Mouse (Mus musculus) liver, embryonic 16.5 days (tissue): Measurements from ENCODE around the gene Pex11b. TPM values are rescaled to one million over a fixed set of nuclear protein-coding genes. Genes with fewer than 3 reads are reported as not detected.
"Not testable (repeated sequence)": the region's sequence is repeated elsewhere in the genome, so short reads cannot be mapped to it uniquely, and the experiment has no call there.

Source experiments
- ATAC-seq: fragments of 200-750 bp; cut with Nextera tagmentation; 2 replicates; pipeline ENCODE4 v1.8.0; 2017; ENCODE audit warnings: low read depth, mild to moderate bottlenecking, moderate number of reproducible peaks, moderate library complexity
- H3K27ac ChIP-seq: fragments of 300-500 bp; sonication (generic); 2 replicates; pipeline ENCODE4 v1.5.1; 2014; ENCODE audit warnings: mild to moderate bottlenecking, low read length
- H3K27me3 ChIP-seq: fragments of 300-500 bp; sonication (generic); 2 replicates; pipeline ENCODE4 v1.6.1; 2014; ENCODE audit warnings: low read depth, low read length, mixed read lengths; ENCODE audit not compliant: control insufficient read depth, insufficient read depth
- H3K36me3 ChIP-seq: fragments of 300-500 bp; sonication (generic); 2 replicates; pipeline ENCODE4 v1.6.1; 2014; ENCODE audit warnings: mild to moderate bottlenecking; ENCODE audit not compliant: control insufficient read depth, insufficient read depth
- H3K4me1 ChIP-seq: fragments of 300-500 bp; sonication (generic); 2 replicates; pipeline ENCODE4 v1.6.1; 2014; ENCODE audit warnings: low read depth, low read length, mixed read lengths; ENCODE audit not compliant: control insufficient read depth
- H3K4me2 ChIP-seq: fragments of 300-500 bp; sonication (generic); 2 replicates; pipeline ENCODE4 v1.6.1; 2014; ENCODE audit warnings: low read depth, low read length, mixed read lengths
- H3K4me3 ChIP-seq: fragments of 300-500 bp; sonication (generic); 2 replicates; pipeline ENCODE4 v1.5.1; 2014; ENCODE audit warnings: low read depth, mild to moderate bottlenecking, low read length
- H3K9ac ChIP-seq: fragments of 300-500 bp; sonication (generic); 2 replicates; pipeline ENCODE4 v1.6.1; 2014; ENCODE audit warnings: low read depth, low read length
- H3K9me3 ChIP-seq: fragments of 300-500 bp; sonication (generic); replicated peaks from 2 replicates; pipeline ENCODE4 v1.6.1; 2016; ENCODE audit warnings: low read length; ENCODE audit not compliant: control insufficient read depth
- WGBS: fragments of 180-500 bp; shearing (Covaris S2); extraction: QIAGEN DNeasy Blood & Tissue Kit; methylation state at CpG from one replicate; pipeline ENCODE4 v1.1.7; 2014; ENCODE audit not compliant: insufficient replicate concordance; 5-methylcytosine and 5-hydroxymethylcytosine counted together
- polyA plus RNA-seq: library from polyadenylated mRNA; unstranded; fragments of >200 nt; fragmentation: Nextera tagmentation; extraction: Ambion mirVana; gene quantifications from 2 replicates; pipeline ENCODE4 v1.2.1, GENCODE M21; 2015

Gene Pex11b
- polyA plus RNA-seq, 1 experiment from 2014 or later, result 14.5 TPM

DNA sequence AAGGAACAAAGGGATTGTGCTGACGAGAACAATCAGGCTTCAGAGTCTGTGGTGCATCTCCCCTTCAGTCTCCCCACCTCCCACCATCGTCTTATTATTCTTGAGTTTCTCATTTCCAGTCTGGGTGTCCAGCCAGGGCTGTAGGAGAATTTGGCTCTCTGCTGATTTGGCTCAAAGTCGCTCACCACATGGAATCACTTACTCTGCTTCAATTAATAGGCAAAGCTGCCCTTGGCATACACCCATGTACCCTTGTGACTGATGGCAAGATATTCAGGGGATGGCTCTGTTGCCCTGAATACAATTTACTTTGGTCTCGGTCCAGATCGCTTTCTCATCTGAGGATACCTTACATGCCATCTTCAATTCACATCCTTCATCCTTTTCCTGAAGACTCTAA, 31.9 kb upstream of the Pex11b start:
- H3K9me3 ChIP-seq, result no peaks in the 10 kb centered on the region
- peaks cover 2% of the 10 kb centered on the region; the same call in 1 of the 2 replicates for H3K4me1 ChIP-seq
- no peaks in the 10 kb centered on the region for H3K36me3 ChIP-seq
- peaks cover 40% of the 10 kb centered on the region for H3K27me3 ChIP-seq
- 66% methylated on average over 5 of the region's 5 CpGs for WGBS
- H3K4me2 ChIP-seq, result no peak overlapping the region
- ATAC-seq, result no peak
- H3K27ac ChIP-seq, result no peak overlapping the region
- H3K4me3 ChIP-seq, result no peak overlapping the region
- H3K9ac ChIP-seq, result no peak overlapping the region

DNA sequence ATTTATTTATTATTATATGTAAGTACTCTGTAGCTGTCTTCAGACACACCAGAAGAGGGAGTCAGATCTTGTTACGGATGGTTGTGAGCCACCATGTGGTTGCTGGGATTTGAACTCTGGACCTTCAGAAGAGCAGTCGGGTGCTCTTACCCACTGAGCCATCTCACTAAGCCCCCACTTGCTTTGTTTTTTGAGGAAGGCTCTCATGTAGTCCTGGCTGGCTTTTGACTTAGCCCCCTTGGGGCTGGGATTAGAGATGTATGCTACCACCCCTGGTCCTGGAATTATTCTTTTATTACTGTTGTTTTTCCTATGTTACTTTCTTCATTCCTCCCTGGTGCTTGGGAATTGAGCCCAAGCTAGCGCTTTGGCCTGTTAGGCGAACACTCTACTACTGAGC, 29.2 kb upstream of the Pex11b start:
- H3K9ac ChIP-seq, H3K4me3 ChIP-seq, H3K4me1 ChIP-seq, H3K27ac ChIP-seq, H3K4me2 ChIP-seq, H3K36me3 ChIP-seq, ATAC-seq, H3K9me3 ChIP-seq: not testable (repeated sequence)
- peaks cover 14% of the 10 kb centered on the region for H3K27me3 ChIP-seq
- 78% methylated on average over 4 of the region's 4 CpGs for WGBS

DNA sequence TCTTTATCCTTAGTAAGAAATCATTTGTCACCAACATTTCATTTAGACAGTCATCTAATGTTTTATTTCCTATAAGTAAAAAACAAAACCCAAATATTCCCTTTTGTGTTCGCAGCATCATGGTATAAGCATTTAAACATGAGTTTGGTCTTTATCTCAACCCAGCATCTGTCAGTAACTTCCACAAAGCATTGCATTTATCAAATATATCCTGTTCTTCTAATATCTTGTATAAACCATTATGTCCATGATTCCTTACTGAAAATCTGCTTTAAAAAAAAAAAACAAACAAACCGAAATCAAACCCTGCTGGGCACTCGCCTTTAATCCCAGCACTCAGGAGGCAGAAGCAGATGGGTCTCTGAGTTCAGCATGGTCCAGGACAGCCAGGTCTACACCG, 28.6 kb upstream of the Pex11b start:
- H3K9me3 ChIP-seq, result no peaks in the 10 kb centered on the region
- no peaks in the 10 kb centered on the region; the same call in 1 of the 2 replicates for H3K4me1 ChIP-seq
- peaks cover 8% of the 10 kb centered on the region for H3K27me3 ChIP-seq
- H3K27ac ChIP-seq, result no peak overlapping the region
- ATAC-seq, result no peak
- no peaks in the 10 kb centered on the region for H3K36me3 ChIP-seq
- H3K4me3 ChIP-seq, result no peak overlapping the region
- 60% methylated on average over 4 of the region's 4 CpGs for WGBS
- no peak overlapping the region for H3K4me2 ChIP-seq
- H3K9ac ChIP-seq, result no peak overlapping the region

DNA sequence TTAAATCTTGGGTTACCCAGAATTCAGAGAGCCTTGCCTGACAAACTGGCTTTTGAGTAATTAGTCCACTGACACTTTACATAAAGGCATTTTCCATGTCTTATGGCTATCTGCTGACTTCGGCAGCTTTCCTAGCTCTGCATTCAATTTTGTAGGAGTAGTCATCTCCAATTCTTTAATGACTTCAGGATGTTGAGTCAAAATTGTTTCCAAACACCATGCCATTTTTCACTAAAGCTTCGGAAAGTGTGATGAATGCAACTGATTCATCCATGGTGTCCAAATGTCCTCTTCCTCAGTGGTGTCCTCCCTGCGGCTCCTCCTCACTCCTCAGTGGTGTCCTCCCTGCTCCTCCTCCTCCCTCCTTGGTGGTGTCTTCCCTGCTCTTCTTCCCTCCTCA, 17.2 kb upstream of the Pex11b start:
- Histone ChIP-seq H3K4me3 (no peak overlapping the region), H3K4me2 (no peak overlapping the region), H3K9me3 (no peaks in the 10 kb centered on the region), H3K27me3 (no peaks in the 10 kb centered on the region), H3K9ac (no peak overlapping the region), H3K36me3 (no peaks in the 10 kb centered on the region; the same call in 1 of the 2 replicates), H3K4me1 (no peaks in the 10 kb centered on the region), H3K27ac (no peak overlapping the region)
- 73% methylated on average over 3 of the region's 3 CpGs for whole genome bisulfite sequencing
- ATAC-seq, result no peak

DNA sequence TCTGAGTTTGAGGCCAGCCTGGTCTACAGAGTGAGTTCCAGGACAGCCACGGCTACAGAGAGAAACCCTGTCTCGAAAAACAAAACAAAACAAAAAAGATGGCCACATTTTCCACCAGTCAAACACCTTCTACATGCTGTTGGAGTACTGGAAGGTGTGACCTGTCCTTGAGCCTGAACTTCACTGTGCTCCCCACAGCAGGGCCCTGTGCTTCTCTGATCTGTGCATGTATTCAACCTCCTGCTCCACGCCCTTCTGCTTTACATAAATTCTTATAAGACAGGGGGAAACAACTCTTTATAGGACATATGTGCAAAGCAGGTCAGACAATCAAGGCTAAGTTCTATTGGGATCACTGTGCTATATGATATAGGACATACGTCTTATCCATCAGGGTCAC, 12.0 kb upstream of the Pex11b start:
- Histone ChIP-seq H3K27me3 (no peaks in the 10 kb centered on the region), H3K9me3 (no peaks in the 10 kb centered on the region), H3K4me1 (no peaks in the 10 kb centered on the region), H3K4me3 (no peak overlapping the region), H3K9ac (no peak overlapping the region), H3K36me3 (no peaks in the 10 kb centered on the region; the same call in none of the 2 replicates), H3K27ac (no peak overlapping the region), H3K4me2 (no peak overlapping the region)
- no peak for ATAC-seq
- 70% methylated on average over 4 of the region's 4 CpGs for WGBS

DNA sequence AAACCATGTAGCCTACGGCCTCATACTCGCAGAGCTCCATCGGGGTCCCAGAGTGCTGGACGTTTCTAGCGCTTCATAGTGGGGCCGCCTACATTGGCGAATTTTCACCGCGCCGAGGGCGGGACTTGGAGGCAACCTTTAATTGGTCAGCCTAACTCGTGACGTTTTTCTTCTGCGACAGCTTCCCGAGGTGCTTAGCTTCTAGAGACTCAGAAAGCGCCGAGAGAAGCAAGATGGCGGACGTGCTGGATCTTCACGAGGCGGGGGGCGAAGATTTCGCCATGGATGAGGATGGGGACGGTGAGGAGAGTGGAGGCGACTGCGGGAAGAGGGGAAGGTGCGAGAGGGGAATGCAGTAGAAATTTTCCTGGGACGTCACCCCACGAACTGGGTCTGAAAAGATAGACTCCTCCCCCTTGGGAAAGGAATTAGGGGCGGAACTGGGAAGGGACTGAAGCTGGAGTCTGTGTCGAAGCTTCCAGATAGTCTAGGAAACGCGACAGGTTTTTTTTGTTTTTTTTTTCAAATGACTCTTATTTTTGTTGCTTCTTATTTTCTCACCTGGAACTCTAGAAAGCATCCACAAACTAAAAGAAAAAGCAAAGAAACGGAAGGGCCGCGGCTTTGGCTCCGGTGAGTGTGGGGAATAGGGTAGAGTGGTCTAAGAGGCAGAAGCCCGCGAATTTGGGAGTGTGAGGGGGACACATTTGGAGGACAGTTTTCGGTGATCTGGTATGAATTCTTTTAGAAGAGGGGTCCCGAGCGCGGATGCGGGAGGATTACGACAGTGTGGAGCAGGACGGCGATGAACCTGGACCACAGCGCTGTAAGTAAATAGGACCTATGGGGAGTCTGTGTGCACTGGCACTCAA, 5.2 kb upstream of the Pex11b start, which contains the start of gene Rbm8a:
Gene Rbm8a, plus strand, starts transcription at position 205 of the 872 bp plus-strand sequence.
- Histone ChIP-seq H3K9me3 (no peaks in the 10 kb centered on the region), H3K4me3 (peak within 1 kb of the TSS; percentile 93), H3K9ac (peak within 1 kb of the TSS; percentile 84), H3K4me2 (peak within 1 kb of the TSS; percentile 84), H3K36me3 (peaks cover 9% of the 10 kb centered on the region), H3K4me1 (peaks cover 22% of the 10 kb centered on the region), H3K27me3 (no peaks in the 10 kb centered on the region), H3K27ac (peak within 1 kb of the TSS; percentile 77)
- under 1% methylated on average over 48 of the region's 48 CpGs for WGBS
- peak; percentile 96 for ATAC-seq

DNA sequence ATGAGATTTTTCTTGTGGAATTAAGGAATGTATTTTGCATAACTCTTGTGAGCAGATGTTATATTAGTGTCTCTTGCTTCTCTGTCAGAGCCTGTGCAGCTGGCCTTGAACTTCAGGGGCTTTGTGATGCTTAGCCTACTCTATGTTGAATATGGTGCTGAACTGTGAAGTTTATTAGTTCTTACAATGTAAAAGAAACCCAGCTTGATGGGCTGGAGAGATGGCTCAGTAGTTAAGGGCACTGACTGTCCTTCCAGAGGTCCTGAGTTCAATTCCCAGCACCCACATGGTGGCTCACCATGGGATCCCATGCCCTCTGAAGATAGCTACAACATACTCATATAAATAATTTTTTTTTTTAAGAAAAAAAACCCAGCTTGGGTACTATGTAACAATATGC, 3.1 kb upstream of the Pex11b start:
- ATAC-seq, result no peak
- Histone ChIP-seq H3K36me3 (peaks cover 9% of the 10 kb centered on the region), H3K9ac (no peak overlapping the region), H3K27me3 (no peaks in the 10 kb centered on the region), H3K4me2 (no peak overlapping the region), H3K9me3 (no peaks in the 10 kb centered on the region), H3K4me3 (no peak overlapping the region), H3K4me1 (peaks cover 34% of the 10 kb centered on the region), H3K27ac (no peak overlapping the region)

DNA sequence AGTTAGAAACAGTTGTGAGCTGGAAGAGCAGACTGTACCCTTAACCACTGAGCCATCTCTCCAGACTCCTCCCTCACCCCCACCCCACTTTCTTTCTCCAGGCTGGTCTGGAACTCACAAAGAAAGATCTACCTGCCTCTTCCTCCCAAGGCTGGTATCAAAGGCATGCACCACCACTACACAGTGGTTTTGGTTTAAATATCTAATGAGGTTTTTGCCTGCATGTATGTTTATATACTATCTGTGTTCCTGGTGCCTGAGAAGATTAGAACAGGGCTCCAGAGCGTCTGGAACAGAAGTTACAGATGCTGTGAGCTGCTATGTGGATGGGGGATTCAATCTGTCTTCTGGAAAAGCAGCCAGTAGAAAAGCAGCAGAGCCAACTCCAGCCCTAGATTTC, 1.2 kb upstream of the Pex11b start:
- H3K4me3 ChIP-seq, result no peak overlapping the region

DNA sequence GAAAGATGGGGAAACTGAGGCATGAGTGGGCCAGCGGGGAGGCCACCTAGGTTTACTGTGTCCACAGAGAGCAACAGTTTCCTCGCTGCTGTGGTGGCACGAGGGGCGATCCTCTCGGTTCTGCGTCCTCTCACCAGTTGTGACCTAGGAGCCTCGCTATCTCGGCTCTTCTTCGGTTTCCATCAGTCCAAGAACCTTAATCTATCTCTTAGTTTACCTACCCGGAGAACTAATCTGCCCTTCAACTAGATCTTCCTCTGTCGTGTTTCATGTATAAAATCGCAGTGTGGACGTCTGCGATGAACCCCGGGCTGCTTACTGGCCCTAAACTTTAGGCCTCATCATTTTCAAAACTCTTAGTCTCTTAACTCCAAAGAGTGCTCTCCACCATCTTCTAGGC, 730 bp downstream of the Pex11b start:
- Histone ChIP-seq H3K27ac (peak overlapping the region; percentile 85), H3K9ac (peak overlapping the region; percentile 96), H3K4me2 (peak overlapping the region; percentile 83), H3K4me1 (peaks cover 26% of the 10 kb centered on the region), H3K4me3 (peak overlapping the region; percentile 81), H3K9me3 (no peaks in the 10 kb centered on the region), H3K27me3 (no peaks in the 10 kb centered on the region), H3K36me3 (peaks cover 11% of the 10 kb centered on the region)
- 5% methylated on average over 15 of the region's 15 CpGs for WGBS
- ATAC-seq, result peak; percentile 9; the same call in 1 of the 2 replicates

More for the DNA sequence above, 1.2 kb upstream of the Pex11b start:
- Histone ChIP-seq H3K36me3 (peaks cover 9% of the 10 kb centered on the region), H3K27ac (no peak overlapping the region), H3K9me3 (no peaks in the 10 kb centered on the region), H3K27me3 (no peaks in the 10 kb centered on the region), H3K4me1 (peaks cover 33% of the 10 kb centered on the region), H3K9ac (no peak overlapping the region), H3K4me2 (no peak overlapping the region)
- 51% methylated on average over 1 of the region's 1 CpGs for WGBS
- no peak for ATAC-seq
